Mouse (Mus musculus): ENCODE results near the gene Cyp2d10.

GRCm38 (mm10) chr15:82406981-82407380, at the start of gene Cyp2d10:
- TF ChIP-seq POLR2A (IDR thresholded peaks at IDR 0.05; ENCODE audit: extremely low read depth, insufficient read depth, low read length) (no peak), CTCF (IDR thresholded peaks at IDR 0.05; ENCODE audit: extremely low read depth, insufficient read depth, low read length) (no peak)
